Mouse (Mus musculus): Measurements from ENCODE around the gene Cherp. TPM values are rescaled to one million over a fixed set of nuclear protein-coding genes. Genes with fewer than 3 reads are reported as not detected.

The Cherp gene
- polyA plus RNA-seq, 1 experiment = 39.9 TPM

GRCm38 (mm10) chr8:72464211-72464610, 10.8 kb downstream of the Cherp start:
- Histone ChIP-seq H3K79me2 (ENCODE audit: control insufficient read depth, insufficient read depth) (no peaks in the 10 kb centered on the region), H3ac (ENCODE audit: control insufficient read depth, insufficient read length) (no peak overlapping the region), H3K4me2 (ENCODE audit: low read depth) (no peak overlapping the region), H3K36me3 (ENCODE audit: control insufficient read depth, insufficient read depth) (peaks cover 29% of the 10 kb centered on the region), H3K27me3 (ENCODE audit: control insufficient read depth, insufficient read depth, insufficient read length) (no peaks in the 10 kb centered on the region), H3K4me3 (no peak overlapping the region)
- TF ChIP-seq POLR2A (IDR thresholded peaks at IDR 0.05; ENCODE audit: insufficient read length, low read depth) = no peak
- TF ChIP-seq CEBPB (IDR thresholded peaks at IDR 0.05; ENCODE audit: insufficient read depth, poor library complexity, severe bottlenecking) = no peak
- TF ChIP-seq TCF12 (IDR thresholded peaks at IDR 0.05; ENCODE audit: insufficient read depth, poor library complexity, severe bottlenecking) = no peak
- TF ChIP-seq E2F4 (IDR thresholded peaks at IDR 0.05; ENCODE audit: insufficient read depth) = no peak
- TF ChIP-seq USF1 (IDR thresholded peaks at IDR 0.05; ENCODE audit: low read depth) = no peak
- no peak for TF ChIP-seq TCF3 (IDR thresholded peaks at IDR 0.05; ENCODE audit: insufficient read length, low read depth)
- TF ChIP-seq MYOD1 (IDR thresholded peaks at IDR 0.05; ENCODE audit: control insufficient read depth in 1 of 3, insufficient read length in 2 of 3, low read depth in 2 of 3) = no peak
- no peak for TF ChIP-seq SRF (IDR thresholded peaks at IDR 0.05; ENCODE audit: control insufficient read depth, insufficient read length, low read depth)
- no peak for TF ChIP-seq MAX (IDR thresholded peaks at IDR 0.05; ENCODE audit: low read depth)
- no peak for TF ChIP-seq MYOG (IDR thresholded peaks at IDR 0.05; ENCODE audit: control insufficient read depth in 1 of 3, insufficient read depth in 1 of 3, insufficient read length in 2 of 3, low read depth in 2 of 3)
- TF ChIP-seq POLR2AphosphoS2 (IDR thresholded peaks at IDR 0.05; ENCODE audit: insufficient read length, low read depth) = no peak
- TF ChIP-seq REST (IDR thresholded peaks at IDR 0.05; ENCODE audit: insufficient read depth, insufficient read length) = no peak

- peak; percentile 84 to 99 (median 91) for TF ChIP-seq MYOG (IDR thresholded peaks at IDR 0.05; ENCODE audit: control insufficient read depth in 1 of 3, insufficient read depth in 1 of 3, insufficient read length in 2 of 3, low read depth in 2 of 3)
- peak; percentile 92 for TF ChIP-seq TCF3 (IDR thresholded peaks at IDR 0.05; ENCODE audit: insufficient read length, low read depth)
- TF ChIP-seq TCF12 (IDR thresholded peaks at IDR 0.05; ENCODE audit: insufficient read depth, poor library complexity, severe bottlenecking) = peak; percentile 68
- TF ChIP-seq SRF (IDR thresholded peaks at IDR 0.05; ENCODE audit: control insufficient read depth, insufficient read length, low read depth) = peak; percentile 86
- TF ChIP-seq MYOD1 (IDR thresholded peaks at IDR 0.05; ENCODE audit: control insufficient read depth in 1 of 3, insufficient read length in 2 of 3, low read depth in 2 of 3) = peak; percentile 27 to 94 (median 94)
- TF ChIP-seq E2F4 (IDR thresholded peaks at IDR 0.05; ENCODE audit: insufficient read depth) = no peak
- no peak for TF ChIP-seq POLR2A (IDR thresholded peaks at IDR 0.05; ENCODE audit: insufficient read length, low read depth)
- Histone ChIP-seq H3K27me3 (ENCODE audit: control insufficient read depth, insufficient read depth, insufficient read length) (no peaks in the 10 kb centered on the region), H3K79me2 (ENCODE audit: control insufficient read depth, insufficient read depth) (no peaks in the 10 kb centered on the region), H3K4me3 (no peak overlapping the region), H3K36me3 (ENCODE audit: control insufficient read depth, insufficient read depth) (peaks cover 12% of the 10 kb centered on the region), H3K4me2 (ENCODE audit: low read depth) (no peak overlapping the region), H3ac (ENCODE audit: control insufficient read depth, insufficient read length) (no peak overlapping the region)
These were observed 15.0 kb downstream of the Cherp start for GRCm38 (mm10) chr8:72459881-72460533.

DNA sequence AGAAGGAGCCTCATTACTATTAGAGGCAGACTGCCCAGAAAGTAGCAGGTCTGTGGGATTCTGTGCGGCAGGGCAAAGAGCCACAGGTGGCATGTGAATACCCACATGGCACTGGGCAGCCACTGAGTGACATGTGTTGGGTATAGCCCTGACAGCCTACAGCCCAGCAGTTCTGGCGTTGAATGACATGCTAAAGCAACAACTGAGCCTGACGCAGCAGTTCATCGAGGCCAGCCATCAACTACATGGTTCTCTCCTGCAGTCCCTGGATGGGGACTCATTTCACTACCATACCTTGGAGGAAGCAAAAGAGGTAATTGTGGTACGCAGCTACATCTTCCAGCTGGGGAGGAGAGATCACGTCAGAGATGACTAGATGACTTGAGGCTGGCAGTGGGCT, 16.6 kb downstream of the Cherp start:
- Histone ChIP-seq H3K36me3 (ENCODE audit: control insufficient read depth, insufficient read depth) (peaks cover 4% of the 10 kb centered on the region), H3K4me2 (ENCODE audit: low read depth) (no peak overlapping the region), H3ac (ENCODE audit: control insufficient read depth, insufficient read length) (no peak overlapping the region), H3K79me2 (ENCODE audit: control insufficient read depth, insufficient read depth) (no peaks in the 10 kb centered on the region), H3K27me3 (ENCODE audit: control insufficient read depth, insufficient read depth, insufficient read length) (no peaks in the 10 kb centered on the region), H3K4me3 (no peak overlapping the region)
- TF ChIP-seq REST (IDR thresholded peaks at IDR 0.05; ENCODE audit: insufficient read depth, insufficient read length) (no peak), POLR2A (IDR thresholded peaks at IDR 0.05; ENCODE audit: insufficient read length, low read depth) (no peak), CEBPB (IDR thresholded peaks at IDR 0.05; ENCODE audit: insufficient read depth, poor library complexity, severe bottlenecking) (no peak), MAX (IDR thresholded peaks at IDR 0.05; ENCODE audit: low read depth) (no peak), POLR2AphosphoS2 (IDR thresholded peaks at IDR 0.05; ENCODE audit: insufficient read length, low read depth) (peak; percentile 51), TCF3 (IDR thresholded peaks at IDR 0.05; ENCODE audit: insufficient read length, low read depth) (no peak), MYOG (IDR thresholded peaks at IDR 0.05; ENCODE audit: control insufficient read depth in 1 of 3, insufficient read depth in 1 of 3, insufficient read length in 2 of 3, low read depth in 2 of 3) (peak in 1 of 3 experiments; percentile 36), E2F4 (IDR thresholded peaks at IDR 0.05; ENCODE audit: insufficient read depth) (no peak), USF1 (IDR thresholded peaks at IDR 0.05; ENCODE audit: low read depth) (no peak)

- H3K4me3 ChIP-seq = no peak overlapping the region
- TF ChIP-seq POLR2A (IDR thresholded peaks at IDR 0.05; ENCODE audit: insufficient read length, low read depth) (no peak), SRF (IDR thresholded peaks at IDR 0.05; ENCODE audit: control insufficient read depth, insufficient read length, low read depth) (no peak), REST (IDR thresholded peaks at IDR 0.05; ENCODE audit: insufficient read depth, insufficient read length) (no peak), TCF12 (IDR thresholded peaks at IDR 0.05; ENCODE audit: insufficient read depth, poor library complexity, severe bottlenecking) (no peak), MAX (IDR thresholded peaks at IDR 0.05; ENCODE audit: low read depth) (no peak), POLR2AphosphoS2 (IDR thresholded peaks at IDR 0.05; ENCODE audit: insufficient read length, low read depth) (no peak), E2F4 (IDR thresholded peaks at IDR 0.05; ENCODE audit: insufficient read depth) (no peak), USF1 (IDR thresholded peaks at IDR 0.05; ENCODE audit: low read depth) (no peak), CEBPB (IDR thresholded peaks at IDR 0.05; ENCODE audit: insufficient read depth, poor library complexity, severe bottlenecking) (no peak), MYOG (IDR thresholded peaks at IDR 0.05; ENCODE audit: control insufficient read depth in 1 of 3, insufficient read depth in 1 of 3, insufficient read length in 2 of 3, low read depth in 2 of 3) (peak in 2 of 3 experiments; percentile 74 to 81), TCF3 (IDR thresholded peaks at IDR 0.05; ENCODE audit: insufficient read length, low read depth) (peak; percentile 19), MYOD1 (IDR thresholded peaks at IDR 0.05; ENCODE audit: control insufficient read depth in 1 of 3, insufficient read length in 2 of 3, low read depth in 2 of 3) (peak in 2 of 3 experiments; percentile 35 to 62)
- peaks cover 4% of the 10 kb centered on the region for H3K36me3 ChIP-seq (ENCODE audit: control insufficient read depth, insufficient read depth)
- H3K27me3 ChIP-seq (ENCODE audit: control insufficient read depth, insufficient read depth, insufficient read length) = no peaks in the 10 kb centered on the region
- H3K79me2 ChIP-seq (ENCODE audit: control insufficient read depth, insufficient read depth) = no peaks in the 10 kb centered on the region
- no peak overlapping the region for H3ac ChIP-seq (ENCODE audit: control insufficient read depth, insufficient read length)
- no peak overlapping the region for H3K4me2 ChIP-seq (ENCODE audit: low read depth)
These were observed 17.2 kb downstream of the Cherp start for GRCm38 (mm10) chr8:72457806-72458205.
